Mouse (Mus musculus) layer of hippocampus, postnatal 36 days (tissue): Measurements from ENCODE around the gene Taok3. TPM values are rescaled to one million over a fixed set of nuclear protein-coding genes. Genes with fewer than 3 reads are reported as not detected.

Source experiments
- DNase-seq, 2 experiments: peaks; one replicate each; pipeline ENCODE4 v3.0.0; 2022
- total RNA-seq, 2 experiments: library from RNA; stranded (reverse); gene quantifications; 2 replicates each; pipeline ENCODE4 v1.2.3; 2021

Gene Taok3
- total RNA-seq, 2 experiments from 2014 or later, result 55.3 to 63.5 TPM

DNA sequence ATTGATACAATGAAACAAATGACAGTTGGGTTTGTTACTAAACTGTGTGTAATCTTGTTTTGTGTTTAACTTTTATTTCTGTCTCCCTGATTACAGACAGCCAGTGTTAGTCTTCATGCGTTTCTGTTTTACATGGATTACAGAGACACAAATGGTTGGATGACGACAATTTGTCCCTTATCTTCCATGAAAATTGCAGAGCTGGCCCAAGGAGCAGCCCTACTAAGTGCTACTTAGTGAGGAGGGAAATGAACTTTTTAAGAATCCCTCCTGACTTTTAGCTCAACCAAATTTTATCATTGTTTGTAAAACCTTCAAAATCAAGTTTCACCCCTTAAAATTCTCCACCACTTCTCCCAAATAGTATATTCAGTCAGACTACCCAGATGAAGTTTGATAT is 1.7 kb upstream of the Taok3 start:
- no peak for DNase-seq

DNA sequence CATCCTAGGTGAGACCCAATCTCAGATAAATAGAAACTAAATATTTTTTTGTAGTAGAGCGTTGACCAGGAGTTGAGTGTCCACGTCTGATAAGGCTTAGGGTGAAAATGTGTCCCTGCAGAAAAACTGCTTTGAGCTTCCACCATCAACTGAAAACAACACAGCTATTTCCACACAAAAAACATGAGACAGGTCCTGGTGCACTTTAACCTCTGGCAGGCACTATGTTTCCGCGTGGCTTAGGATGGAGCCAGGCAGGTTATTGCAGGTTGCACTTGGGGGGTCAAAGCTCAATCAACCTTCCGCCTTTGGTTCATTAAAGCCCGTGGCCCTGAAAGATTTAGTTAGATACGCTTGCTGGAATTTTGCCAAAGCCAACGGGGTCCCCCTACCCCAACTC is 1.1 kb upstream of the Taok3 start:
- DNase-seq, result no peak

DNA sequence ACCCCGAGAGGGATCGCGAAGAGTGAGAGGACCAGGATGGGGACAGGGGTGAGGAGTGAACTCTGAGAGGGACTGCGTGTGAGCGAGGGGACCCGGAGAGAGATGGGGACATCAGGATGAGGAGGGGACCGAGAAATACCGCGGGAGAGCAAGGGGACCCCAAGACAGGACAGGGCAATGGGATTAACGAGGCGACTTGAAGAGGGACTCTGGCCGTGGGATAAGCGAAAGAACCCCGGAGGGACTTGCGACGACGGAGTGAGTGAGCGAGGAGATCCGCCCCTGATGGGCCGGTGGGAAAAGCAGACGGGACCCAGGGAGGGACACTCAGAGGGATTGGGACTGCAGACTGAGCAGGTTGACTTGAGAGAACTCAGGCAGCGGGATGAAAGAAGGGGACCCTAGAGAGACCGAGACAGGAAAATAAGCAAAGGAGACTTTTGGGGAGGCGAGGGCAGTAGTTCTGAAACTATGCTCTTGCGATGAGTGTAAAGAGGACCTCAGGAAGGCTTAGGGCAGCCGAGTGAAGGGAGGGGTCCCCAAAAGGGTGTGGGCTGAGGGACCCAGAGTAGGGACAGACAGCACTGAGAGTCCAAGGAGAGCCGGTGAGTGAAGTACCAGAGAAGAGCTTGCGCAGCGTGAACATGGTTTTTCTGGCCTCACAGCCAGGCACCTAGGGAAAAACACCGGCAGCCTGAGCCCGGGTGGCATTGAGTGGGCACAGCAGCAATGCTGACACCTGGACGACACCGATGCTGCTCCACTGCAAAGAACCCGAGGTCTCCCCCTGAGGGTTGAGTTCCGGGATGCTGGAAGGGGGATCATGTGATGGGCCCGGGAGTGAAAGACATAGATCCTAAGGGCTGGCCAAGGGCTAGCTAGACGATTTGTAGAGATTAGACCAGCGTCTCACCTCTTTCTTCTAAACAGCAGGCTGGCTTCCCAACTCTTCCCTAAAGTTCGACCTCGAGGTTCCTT is 849 bp downstream of the Taok3 start:
- DNase-seq, result no peak

DNA sequence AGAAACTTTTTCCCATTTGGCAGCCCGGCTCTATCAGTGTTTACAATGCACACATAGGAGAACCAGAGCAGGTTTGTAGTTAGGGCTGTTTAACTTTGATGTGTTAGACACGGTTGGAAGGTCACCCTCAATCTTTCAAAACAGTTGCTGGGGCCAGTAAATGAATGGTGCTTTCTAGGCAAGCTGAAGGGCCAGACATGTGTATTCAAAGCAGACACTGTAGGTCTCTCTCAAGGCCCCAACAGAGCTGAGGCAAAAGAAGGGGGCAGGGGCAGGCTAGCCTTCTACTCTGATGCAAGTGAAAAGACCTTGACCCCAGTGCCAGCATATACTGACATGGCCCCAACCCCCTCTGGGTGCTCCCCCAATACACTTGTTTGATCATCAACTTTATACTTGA is 1.7 kb downstream of the Taok3 start:
- no peak for DNase-seq

DNA sequence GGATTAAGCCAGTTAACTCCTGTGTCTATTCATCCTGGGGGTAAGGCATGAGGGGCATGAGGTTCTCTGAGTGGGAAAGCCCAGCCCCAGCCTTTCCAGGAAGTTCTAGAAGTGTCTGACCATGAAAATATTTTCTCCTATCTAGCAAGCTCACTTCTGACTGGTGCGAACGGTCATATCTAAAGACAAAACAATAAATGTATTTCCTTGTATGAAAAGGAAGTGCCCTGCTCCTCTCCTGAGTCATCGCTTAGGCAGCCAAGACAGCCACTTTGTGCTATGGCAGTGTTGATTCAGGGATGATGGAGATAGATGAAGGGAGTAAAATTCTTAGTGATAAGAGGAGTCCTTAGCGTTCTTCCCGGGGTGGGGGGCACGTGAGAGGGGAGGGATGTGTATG is 3.2 kb downstream of the Taok3 start:
- DNase-seq, result no peak

DNA sequence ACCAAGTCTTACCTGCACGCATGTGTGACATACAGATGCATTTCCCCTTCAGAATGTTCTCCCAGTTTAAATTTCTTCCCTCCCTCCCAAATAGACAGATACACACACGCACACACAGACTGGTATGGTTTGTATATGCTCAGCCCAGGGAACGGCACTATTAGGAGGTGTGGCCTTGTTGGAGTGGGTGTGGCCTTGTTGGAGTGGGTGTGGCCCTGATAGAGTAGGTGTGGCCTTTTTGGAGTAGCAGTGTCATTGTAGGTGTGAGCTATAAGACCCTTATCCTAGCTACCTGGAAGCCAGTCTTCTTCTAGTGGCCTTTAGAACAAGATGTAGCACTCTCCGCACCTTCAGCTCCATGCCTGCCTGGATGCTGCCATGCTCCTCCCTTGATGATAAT is 3.9 kb downstream of the Taok3 start:
- no peak for DNase-seq

DNA sequence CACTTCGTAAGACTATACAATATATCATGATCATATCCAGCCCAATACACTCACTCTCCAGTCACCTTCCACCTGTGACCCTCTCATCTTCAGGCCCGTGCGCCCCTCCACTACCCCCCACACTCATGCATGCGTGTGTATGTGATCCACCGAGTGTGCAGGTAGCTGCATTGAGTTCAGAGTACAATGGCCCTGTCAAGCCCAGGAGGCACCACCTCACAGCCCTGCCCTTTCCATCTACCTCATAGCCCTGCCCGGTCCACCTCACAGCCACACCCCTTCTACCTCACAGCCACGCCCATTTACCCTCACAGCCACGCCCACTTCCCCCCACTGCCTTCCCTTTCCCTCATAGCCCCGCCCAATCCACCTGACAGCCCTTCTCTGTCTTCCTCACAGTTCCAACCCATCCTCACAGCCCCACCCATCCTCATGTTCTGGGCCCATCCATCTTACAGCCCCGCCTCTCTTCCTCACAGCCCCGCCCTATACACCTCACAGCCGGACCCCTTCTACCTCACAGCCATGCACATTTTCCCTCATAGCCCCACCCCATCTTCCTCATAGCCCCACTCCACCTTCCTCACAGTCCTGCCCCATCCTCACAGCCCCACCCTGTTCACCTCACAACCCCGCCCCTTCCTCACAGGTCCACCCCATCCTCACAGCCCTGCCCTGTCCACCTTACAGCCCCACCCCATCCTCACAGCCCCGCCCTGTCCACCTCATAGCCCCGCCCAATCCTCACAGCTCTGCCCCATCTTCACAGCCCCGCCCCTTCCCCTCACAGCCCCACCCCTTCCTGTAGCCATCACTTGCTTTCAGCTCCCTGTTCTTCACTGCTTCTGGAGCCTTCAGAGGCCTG is 5.8 kb downstream of the Taok3 start:
- DNase-seq, result no peak

DNA sequence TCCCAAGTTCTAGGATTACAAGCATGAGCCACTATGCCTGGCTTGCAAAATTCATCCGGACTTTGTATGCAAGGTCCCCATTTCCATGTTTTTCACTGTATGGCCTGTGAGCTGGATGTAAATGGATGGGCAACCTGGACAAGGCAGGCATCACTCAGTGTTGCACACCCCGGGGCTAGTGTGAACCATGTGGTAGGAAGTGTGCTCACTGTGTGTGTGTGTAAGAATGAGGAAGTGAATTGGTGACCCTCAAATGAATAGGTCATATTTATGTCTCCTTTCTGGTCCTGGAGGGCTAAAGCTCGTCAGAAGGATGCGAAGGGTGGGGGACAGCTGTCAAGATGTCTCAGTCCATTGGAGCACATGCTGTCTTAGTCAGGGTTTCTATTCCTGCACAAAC is 7.1 kb downstream of the Taok3 start:
- DNase-seq, result no peak

DNA sequence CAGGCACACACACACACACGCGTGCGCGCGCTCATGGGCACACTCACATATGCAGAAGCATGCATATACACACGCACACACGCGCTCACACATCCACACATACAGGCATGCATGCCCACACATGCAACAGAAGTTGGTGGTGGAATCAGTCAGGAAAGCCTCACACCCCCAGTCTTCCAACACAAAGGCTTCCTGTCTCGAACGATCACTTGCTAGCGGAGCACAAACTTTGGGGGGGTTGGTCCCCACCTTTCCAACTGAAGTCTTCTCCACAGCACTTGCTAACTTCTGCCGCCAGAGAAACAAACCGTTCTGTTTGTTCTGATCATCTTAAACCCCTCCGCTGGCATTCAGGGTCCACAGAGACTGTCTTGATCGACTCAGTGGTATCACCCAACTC is 10.8 kb downstream of the Taok3 start:
- DNase-seq, result no peak

DNA sequence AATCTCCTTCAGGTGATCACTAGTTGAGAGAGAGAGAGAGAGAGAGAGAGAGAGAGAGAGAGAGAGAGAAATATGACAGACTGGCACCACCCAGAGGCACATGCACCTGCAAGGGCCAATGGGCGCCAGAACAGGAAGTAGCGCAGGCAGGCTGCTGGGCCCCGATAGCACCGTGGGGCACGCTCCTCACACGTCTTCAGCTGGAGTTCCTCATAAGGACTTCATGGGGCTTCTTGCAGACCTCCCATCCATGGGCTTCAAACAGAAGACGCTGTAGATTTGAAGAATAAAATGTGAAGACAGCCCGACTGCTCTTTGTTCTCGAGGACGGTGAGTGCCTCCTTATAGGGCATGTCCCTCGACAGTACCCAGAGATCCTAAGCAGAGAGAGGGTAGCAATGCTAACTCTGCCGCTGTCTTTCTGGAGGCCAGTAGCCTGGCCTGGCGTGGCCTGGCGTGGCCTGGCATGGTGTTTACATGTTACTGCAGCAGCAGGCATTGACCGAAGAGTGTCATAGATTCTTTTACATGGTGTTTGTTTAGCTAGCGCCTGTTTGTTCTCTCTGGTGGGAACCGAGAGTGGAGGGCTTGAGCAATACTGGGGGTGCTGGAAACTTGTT is 13.6 kb downstream of the Taok3 start:
- DNase-seq, result no peak

DNA sequence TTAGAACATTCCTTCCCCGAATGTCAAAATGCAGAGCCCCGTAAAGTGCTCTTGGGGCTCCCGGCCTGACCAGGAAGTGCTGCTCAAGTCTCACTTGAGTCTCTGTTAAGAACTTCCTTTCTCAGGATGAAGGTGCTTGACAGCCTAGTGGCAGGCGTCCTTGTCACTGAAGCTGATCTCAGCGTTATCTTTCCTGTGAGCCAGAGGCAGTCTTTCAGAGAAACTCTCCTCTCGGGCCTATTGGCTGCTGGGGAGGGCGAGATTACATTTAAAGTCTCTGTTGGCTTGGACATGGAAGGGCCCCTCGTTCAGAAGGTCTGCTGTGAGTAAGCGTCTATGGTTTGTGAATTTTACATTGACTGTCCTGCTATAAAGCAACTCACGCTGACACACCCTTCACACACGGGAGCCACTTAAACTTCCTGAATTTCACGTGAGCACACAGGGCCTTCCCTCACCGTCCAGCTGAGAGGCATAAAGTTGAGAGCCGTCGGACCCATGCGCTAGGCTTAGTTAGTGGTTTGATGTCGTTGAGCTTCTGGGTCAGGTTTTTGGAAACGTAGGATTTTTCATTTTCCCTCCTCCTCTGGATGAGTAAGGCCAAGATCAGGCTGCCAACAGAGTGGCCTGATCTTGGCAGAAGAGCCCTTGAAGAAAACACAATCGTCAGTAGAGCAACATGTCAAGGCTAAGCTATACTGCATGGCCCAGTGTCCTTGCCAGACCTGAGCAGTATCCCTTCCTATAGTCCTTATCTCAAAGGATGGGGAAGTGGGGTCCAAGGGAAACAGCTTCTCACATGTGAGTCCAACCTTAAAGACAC is 14.3 kb downstream of the Taok3 start:
- DNase-seq, result no peak

DNA sequence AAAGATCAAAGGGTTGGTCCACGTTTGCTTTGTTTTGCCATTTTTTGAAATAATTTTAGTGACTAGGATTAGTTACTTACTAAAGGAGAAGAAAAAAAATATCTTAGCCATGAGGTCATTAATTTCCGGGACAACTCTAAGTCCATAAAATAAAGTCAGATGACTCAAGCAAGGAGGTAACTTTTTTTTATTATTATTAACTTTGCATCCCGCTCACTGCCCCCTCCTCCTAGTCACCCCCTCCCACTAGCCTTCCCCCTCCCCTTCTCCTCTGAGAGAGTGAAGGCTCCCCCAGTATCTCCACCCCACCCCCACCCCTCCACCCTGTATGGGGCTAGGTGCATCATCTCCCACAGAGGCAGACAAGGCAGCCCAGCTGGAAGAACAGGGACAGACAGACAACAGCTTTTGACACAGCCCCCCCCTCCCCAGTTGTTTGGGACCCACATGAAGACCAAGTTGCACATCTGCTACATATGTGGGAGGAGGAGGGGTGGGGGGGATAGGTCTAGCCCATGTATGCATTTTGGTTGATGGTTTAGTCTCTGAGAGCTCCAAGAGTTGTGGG is 15.0 kb downstream of the Taok3 start:
- no peak for DNase-seq

DNA sequence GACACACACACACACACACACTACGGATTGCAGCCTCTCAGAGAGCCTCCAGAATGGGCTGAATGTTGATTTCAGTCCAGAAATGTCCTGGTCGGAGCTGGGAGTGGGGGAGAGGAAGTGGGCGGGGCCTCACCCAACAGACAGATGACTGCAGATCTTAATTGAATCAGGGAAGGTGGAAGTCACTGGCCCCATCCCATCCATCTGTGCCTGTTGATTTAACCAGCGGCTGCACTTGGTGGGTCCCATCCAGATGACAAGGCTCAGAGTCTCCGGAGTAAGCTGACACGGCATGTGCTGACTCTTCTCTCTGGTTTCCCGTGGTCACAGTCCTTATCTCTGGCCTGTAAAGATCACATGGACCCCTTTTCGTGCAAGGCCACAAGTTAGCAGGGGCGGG is 15.9 kb downstream of the Taok3 start:
- no peak for DNase-seq

DNA sequence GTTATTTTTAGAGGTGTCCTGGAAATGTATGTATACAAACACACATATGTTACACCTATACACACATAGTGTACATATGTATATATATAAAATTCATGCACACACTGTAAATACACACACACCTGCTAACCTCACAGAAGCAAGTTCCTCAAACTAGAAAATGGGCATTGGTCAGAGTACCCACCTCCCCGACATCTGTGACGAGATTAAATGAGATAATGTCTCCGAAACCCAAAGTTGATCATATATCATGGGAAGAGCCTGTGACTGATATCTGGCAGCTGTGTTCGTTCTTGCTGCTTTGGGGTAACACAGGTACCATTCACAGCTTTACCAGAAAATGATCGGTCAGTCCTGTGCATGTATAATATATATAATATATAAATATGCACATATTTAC is 16.6 kb downstream of the Taok3 start:
- DNase-seq, result no peak

DNA sequence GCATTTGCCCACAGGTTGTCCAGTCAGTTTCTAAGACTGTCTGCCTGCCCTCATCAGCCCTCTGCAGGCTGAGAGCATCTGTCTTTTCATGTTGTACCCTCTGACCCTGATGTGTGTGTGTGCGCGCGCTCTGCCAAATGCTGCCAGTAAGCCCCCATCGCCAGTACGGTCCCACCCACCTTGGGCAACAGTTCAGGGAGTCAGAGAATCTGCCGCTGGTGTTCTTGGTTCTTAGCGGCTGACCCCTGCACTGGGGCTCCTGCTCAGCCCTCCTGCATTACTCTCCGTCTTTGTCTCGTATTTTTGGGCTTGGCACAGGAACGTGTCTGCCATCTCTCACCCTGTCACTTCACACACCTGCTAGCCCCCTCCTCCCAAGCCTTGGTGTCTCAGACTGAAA is 17.1 kb downstream of the Taok3 start:
- no peak for DNase-seq

DNA sequence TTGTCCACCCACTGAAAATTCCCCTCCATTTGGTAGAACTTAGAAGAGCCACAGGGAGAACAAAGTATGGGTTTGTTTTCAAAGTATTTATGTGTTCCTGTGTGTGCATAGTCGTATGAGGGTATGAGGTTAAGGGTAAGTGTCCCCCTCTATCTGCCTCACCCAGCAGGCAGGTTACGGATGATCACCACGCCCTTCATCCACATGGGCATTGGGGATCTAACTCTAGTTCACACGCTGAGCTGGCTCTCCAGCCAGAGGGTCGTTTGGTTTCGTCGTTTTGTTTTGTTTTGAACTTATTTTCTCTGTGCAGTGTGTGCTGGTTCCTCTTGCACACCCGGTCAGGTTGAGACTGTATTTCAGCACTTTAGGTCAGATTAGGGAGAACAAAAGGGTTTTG is 17.7 kb downstream of the Taok3 start:
- DNase-seq, result no peak

DNA sequence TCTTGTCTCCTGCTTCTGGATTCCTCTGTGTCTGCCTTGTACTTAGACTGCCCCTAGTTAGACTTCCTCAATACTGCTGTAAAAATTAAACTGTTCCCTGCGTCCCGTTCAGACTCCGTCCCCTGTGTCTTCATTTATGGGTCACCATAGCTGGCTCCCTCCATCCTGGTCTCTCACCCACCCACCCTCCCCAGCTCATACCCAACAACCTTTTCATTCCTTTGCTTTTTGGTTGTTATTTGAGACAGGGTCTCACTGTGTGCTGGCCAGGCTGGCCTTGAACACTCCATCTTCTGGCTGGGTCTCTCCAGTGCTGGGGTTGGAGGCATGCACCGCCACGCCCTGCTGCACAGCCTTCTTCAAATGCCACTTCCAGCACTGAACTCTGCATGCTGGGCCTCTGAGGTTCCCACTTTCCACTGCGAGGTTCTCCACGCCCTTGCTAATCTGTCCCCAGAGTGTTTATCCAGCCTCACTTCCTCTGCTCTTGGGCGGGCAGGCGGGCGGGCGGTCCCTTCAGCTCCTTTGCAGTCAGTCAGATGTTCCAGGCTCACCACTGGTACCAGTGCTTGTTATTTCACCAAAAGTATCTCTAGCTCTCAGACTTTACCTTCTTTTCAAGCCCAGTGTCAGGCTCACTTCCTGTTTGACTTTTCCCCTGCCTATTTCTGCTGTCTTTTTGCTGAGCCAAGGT is 18.5 kb downstream of the Taok3 start:
- no peak for DNase-seq

DNA sequence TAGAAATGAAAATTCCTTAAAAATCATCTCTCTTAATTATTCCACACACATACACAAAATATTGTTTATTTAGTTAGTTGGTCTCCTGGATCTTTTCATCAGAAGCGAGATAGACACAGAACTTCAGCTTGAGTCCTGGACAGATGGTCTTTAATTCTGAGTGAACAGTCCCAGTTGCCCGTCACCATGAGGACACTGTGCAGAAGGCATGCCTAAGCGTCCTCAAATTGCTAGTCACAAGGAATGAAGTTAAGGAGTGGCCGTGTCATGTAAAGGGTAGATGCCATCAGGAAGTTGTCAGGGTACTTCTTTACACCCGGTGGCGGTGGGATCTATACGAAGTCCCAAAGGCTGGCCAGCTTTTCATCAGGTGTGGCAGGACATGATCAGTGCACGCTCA is 19.9 kb downstream of the Taok3 start:
- no peak for DNase-seq

DNA sequence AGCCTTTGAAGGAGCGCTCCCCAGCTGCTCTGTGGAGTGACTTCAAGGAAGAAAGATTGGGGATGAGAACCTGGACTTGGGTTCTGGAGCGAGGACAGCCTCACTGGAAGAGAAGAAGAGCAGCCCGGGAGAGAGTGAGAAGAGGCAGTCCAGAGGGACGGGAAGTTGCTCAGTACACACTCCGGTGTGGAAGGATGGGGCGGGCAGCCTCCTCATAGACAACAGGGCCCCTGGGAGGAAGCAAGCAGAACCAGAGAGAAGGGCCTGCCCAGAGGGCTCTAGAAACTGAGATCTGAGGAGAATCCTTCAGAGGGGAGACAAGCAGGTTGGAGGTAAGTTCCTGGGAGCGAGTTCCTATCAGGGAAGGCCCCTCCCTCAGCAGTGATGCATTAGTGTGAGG is 20.4 kb downstream of the Taok3 start:
- DNase-seq, result no peak

DNA sequence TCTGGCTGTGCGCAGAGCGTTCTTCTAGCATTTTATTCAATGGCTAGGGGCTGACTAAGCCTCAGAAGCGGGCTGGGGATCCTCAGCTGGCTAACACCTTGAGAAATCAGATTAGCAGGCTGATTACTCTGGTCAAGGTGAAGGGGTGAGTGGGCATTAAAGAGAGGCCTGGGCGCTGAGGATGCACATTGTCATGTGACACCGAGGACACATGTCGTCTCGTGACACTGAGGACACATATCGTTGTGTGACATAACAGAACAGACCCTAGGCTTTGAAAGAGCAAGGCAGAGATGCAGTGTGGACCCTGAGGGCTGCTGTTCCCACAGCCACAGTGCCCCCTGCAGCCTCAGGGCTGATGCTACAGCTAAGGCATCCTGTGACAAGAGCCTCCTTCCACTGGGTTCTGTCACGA is 23.8 kb downstream of the Taok3 start:
- DNase-seq, result no peak

DNA sequence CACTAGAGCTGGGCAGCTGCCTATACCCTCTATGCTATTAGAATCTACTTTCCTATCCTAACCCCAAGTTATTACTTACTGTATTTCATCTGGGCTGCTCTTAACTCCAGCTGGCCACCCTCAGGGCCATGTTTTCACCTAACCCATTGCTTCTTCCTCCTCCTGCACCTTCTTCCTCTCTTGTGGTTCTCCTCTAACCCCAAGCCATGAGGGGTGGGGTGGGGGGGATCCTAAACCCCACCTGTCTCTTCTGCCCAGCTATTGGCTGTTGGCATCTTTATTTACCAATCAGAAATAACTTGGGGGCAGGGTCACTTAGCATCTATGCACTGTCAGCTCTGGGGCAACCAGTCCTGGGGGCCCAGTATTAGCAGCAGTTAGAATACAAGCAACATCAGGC is 26.2 kb downstream of the Taok3 start:
- DNase-seq, result no peak
